Mouse (Mus musculus): ENCODE data around the gene Katnal1. TPM values are rescaled to one million over a fixed set of nuclear protein-coding genes. Genes with fewer than 3 reads are reported as not detected.
A peak's percentile ranks its signal among the peaks of the same experiment; 100 is the strongest.

Katnal1 gene
- polyA plus RNA-seq, 1 experiment from 2014 or later, result 38.0 TPM

GRCm38 (mm10) chr5:148968179-148968578 lies 39.1 kb upstream of the Katnal1 start:
- no peaks in the 10 kb centered on the region for H3K36me3 ChIP-seq (replicated peaks; ENCODE audit: control insufficient read depth, insufficient read depth)
- H3K27ac ChIP-seq, result no peak overlapping the region
- H3K4me1 ChIP-seq (replicated peaks; ENCODE audit: control insufficient read depth, insufficient read depth, low read length), result peaks cover 19% of the 10 kb centered on the region
- no peaks in the 10 kb centered on the region for H3K9me3 ChIP-seq (ENCODE audit: control insufficient read depth, low read length)
- no peaks in the 10 kb centered on the region for H3K27me3 ChIP-seq (ENCODE audit: control insufficient read depth, insufficient read depth, low read length)
- no peak for DNase-seq (ENCODE audit: low spot score)
- no peak overlapping the region for H3K4me3 ChIP-seq (replicated peaks; ENCODE audit: low read length)
- H3K9ac ChIP-seq, result no peak overlapping the region
- WGBS, result 80% methylated on average over 5 of the region's 5 CpGs
- no peak for ATAC-seq (ENCODE audit: low FRiP score)
- no peak overlapping the region for H3K4me2 ChIP-seq (replicated peaks)

- no peaks in the 10 kb centered on the region for H3K27me3 ChIP-seq (ENCODE audit: control insufficient read depth, insufficient read depth, low read length)
- H3K27ac ChIP-seq, result no peak overlapping the region
- ATAC-seq (ENCODE audit: low FRiP score) (no peak), DNase-seq (ENCODE audit: low spot score) (no peak)
- 67% methylated on average over 6 of the region's 6 CpGs for WGBS
- peaks cover 19% of the 10 kb centered on the region for H3K4me1 ChIP-seq (replicated peaks; ENCODE audit: control insufficient read depth, insufficient read depth, low read length)
- H3K4me3 ChIP-seq (replicated peaks; ENCODE audit: low read length), result no peak overlapping the region
- H3K36me3 ChIP-seq (replicated peaks; ENCODE audit: control insufficient read depth, insufficient read depth), result no peaks in the 10 kb centered on the region
- no peaks in the 10 kb centered on the region for H3K9me3 ChIP-seq (ENCODE audit: control insufficient read depth, low read length)
- H3K4me2 ChIP-seq (replicated peaks), result no peak overlapping the region
- no peak overlapping the region for H3K9ac ChIP-seq
These were observed 37.3 kb upstream of the Katnal1 start for GRCm38 (mm10) chr5:148966395-148966794.

- no peaks in the 10 kb centered on the region for H3K9me3 ChIP-seq (ENCODE audit: control insufficient read depth, low read length)
- WGBS, result 22% methylated on average over 13 of the region's 13 CpGs
- H3K27ac ChIP-seq, result peak overlapping the region; percentile 2; the same call in 1 of the 2 replicates
- no peak overlapping the region for H3K9ac ChIP-seq
- ATAC-seq (ENCODE audit: low FRiP score) (peak; percentile 34; the same call in 1 of the 2 replicates), DNase-seq (ENCODE audit: low spot score) (no peak)
- no peak overlapping the region for H3K4me3 ChIP-seq (replicated peaks; ENCODE audit: low read length)
- no peaks in the 10 kb centered on the region for H3K36me3 ChIP-seq (replicated peaks; ENCODE audit: control insufficient read depth, insufficient read depth)
- H3K4me1 ChIP-seq (replicated peaks; ENCODE audit: control insufficient read depth, insufficient read depth, low read length), result peaks cover 19% of the 10 kb centered on the region
- no peak overlapping the region for H3K4me2 ChIP-seq (replicated peaks)
- no peaks in the 10 kb centered on the region for H3K27me3 ChIP-seq (ENCODE audit: control insufficient read depth, insufficient read depth, low read length)
These were observed 36.7 kb upstream of the Katnal1 start for GRCm38 (mm10) chr5:148965691-148966333.

- Histone ChIP-seq H3K4me2 (replicated peaks) (no peak overlapping the region), H3K4me1 (replicated peaks; ENCODE audit: control insufficient read depth, insufficient read depth, low read length) (peaks cover 19% of the 10 kb centered on the region), H3K4me3 (replicated peaks; ENCODE audit: low read length) (no peak overlapping the region), H3K27ac (no peak overlapping the region), H3K9ac (no peak overlapping the region), H3K27me3 (ENCODE audit: control insufficient read depth, insufficient read depth, low read length) (no peaks in the 10 kb centered on the region), H3K9me3 (ENCODE audit: control insufficient read depth, low read length) (no peaks in the 10 kb centered on the region), H3K36me3 (replicated peaks; ENCODE audit: control insufficient read depth, insufficient read depth) (no peaks in the 10 kb centered on the region)
- 81% methylated on average over 15 of the region's 15 CpGs for WGBS
- ATAC-seq (ENCODE audit: low FRiP score), result no peak
- no peak for DNase-seq (ENCODE audit: low spot score)
These were observed 36.0 kb upstream of the Katnal1 start for GRCm38 (mm10) chr5:148965089-148965591.

GRCm38 (mm10) chr5:148964251-148964650 lies 35.1 kb upstream of the Katnal1 start:
- Histone ChIP-seq H3K4me2 (replicated peaks) (no peak overlapping the region), H3K27ac (no peak overlapping the region), H3K4me3 (replicated peaks; ENCODE audit: low read length) (no peak overlapping the region), H3K27me3 (ENCODE audit: control insufficient read depth, insufficient read depth, low read length) (no peaks in the 10 kb centered on the region), H3K4me1 (replicated peaks; ENCODE audit: control insufficient read depth, insufficient read depth, low read length) (peaks cover 25% of the 10 kb centered on the region), H3K36me3 (replicated peaks; ENCODE audit: control insufficient read depth, insufficient read depth) (no peaks in the 10 kb centered on the region), H3K9ac (no peak overlapping the region), H3K9me3 (ENCODE audit: control insufficient read depth, low read length) (no peaks in the 10 kb centered on the region)
- no peak for DNase-seq (ENCODE audit: low spot score)
- no peak for ATAC-seq (ENCODE audit: low FRiP score)
- 71% methylated on average over 1 of the region's 1 CpGs for WGBS

- no peak for ATAC-seq (ENCODE audit: low FRiP score)
- no peak for DNase-seq (ENCODE audit: low spot score)
- no peak overlapping the region for H3K4me2 ChIP-seq (replicated peaks)
- H3K4me3 ChIP-seq (replicated peaks; ENCODE audit: low read length), result no peak overlapping the region
- no peak overlapping the region for H3K27ac ChIP-seq
- H3K9ac ChIP-seq, result no peak overlapping the region
- no peaks in the 10 kb centered on the region for H3K36me3 ChIP-seq (replicated peaks; ENCODE audit: control insufficient read depth, insufficient read depth)
- WGBS, result 64% methylated on average over 10 of the region's 10 CpGs
- no peaks in the 10 kb centered on the region for H3K9me3 ChIP-seq (ENCODE audit: control insufficient read depth, low read length)
- peaks cover 14% of the 10 kb centered on the region for H3K4me1 ChIP-seq (replicated peaks; ENCODE audit: control insufficient read depth, insufficient read depth, low read length)
- no peaks in the 10 kb centered on the region for H3K27me3 ChIP-seq (ENCODE audit: control insufficient read depth, insufficient read depth, low read length)
These were observed 31.1 kb upstream of the Katnal1 start for GRCm38 (mm10) chr5:148960211-148960610.

GRCm38 (mm10) chr5:148959068-148959990 lies 30.2 kb upstream of the Katnal1 start:
- H3K4me2 ChIP-seq (replicated peaks), result peak overlapping the region; percentile 80
- peak; percentile 75 for ATAC-seq (ENCODE audit: low FRiP score)
- peak overlapping the region; percentile 35 for H3K4me3 ChIP-seq (replicated peaks; ENCODE audit: low read length)
- H3K4me1 ChIP-seq (replicated peaks; ENCODE audit: control insufficient read depth, insufficient read depth, low read length), result peaks cover 11% of the 10 kb centered on the region
- no peaks in the 10 kb centered on the region for H3K9me3 ChIP-seq (ENCODE audit: control insufficient read depth, low read length)
- peak overlapping the region; percentile 55 for H3K9ac ChIP-seq
- no peaks in the 10 kb centered on the region for H3K36me3 ChIP-seq (replicated peaks; ENCODE audit: control insufficient read depth, insufficient read depth)
- no peaks in the 10 kb centered on the region for H3K27me3 ChIP-seq (ENCODE audit: control insufficient read depth, insufficient read depth, low read length)
- peak; percentile 43 for DNase-seq (ENCODE audit: low spot score)
- WGBS, result 3% methylated on average over 33 of the region's 39 CpGs
- H3K27ac ChIP-seq, result no peak overlapping the region

GRCm38 (mm10) chr5:148958355-148958754 lies 29.2 kb upstream of the Katnal1 start:
- Histone ChIP-seq H3K9ac (no peak overlapping the region), H3K4me1 (replicated peaks; ENCODE audit: control insufficient read depth, insufficient read depth, low read length) (peaks cover 11% of the 10 kb centered on the region), H3K27me3 (ENCODE audit: control insufficient read depth, insufficient read depth, low read length) (no peaks in the 10 kb centered on the region), H3K27ac (no peak overlapping the region), H3K4me3 (replicated peaks; ENCODE audit: low read length) (no peak overlapping the region), H3K9me3 (ENCODE audit: control insufficient read depth, low read length) (no peaks in the 10 kb centered on the region), H3K4me2 (replicated peaks) (no peak overlapping the region), H3K36me3 (replicated peaks; ENCODE audit: control insufficient read depth, insufficient read depth) (no peaks in the 10 kb centered on the region)
- no peak for ATAC-seq (ENCODE audit: low FRiP score)
- no peak for DNase-seq (ENCODE audit: low spot score)
- WGBS, result 45% methylated on average over 9 of the region's 9 CpGs

- Histone ChIP-seq H3K9ac (no peak overlapping the region), H3K4me3 (replicated peaks; ENCODE audit: low read length) (no peak overlapping the region), H3K27me3 (ENCODE audit: control insufficient read depth, insufficient read depth, low read length) (no peaks in the 10 kb centered on the region), H3K27ac (no peak overlapping the region), H3K4me2 (replicated peaks) (no peak overlapping the region), H3K9me3 (ENCODE audit: control insufficient read depth, low read length) (no peaks in the 10 kb centered on the region), H3K4me1 (replicated peaks; ENCODE audit: control insufficient read depth, insufficient read depth, low read length) (peaks cover 11% of the 10 kb centered on the region), H3K36me3 (replicated peaks; ENCODE audit: control insufficient read depth, insufficient read depth) (no peaks in the 10 kb centered on the region)
- ATAC-seq (ENCODE audit: low FRiP score) (no peak), DNase-seq (ENCODE audit: low spot score) (no peak)
- 73% methylated on average over 9 of the region's 9 CpGs for WGBS
These were observed 27.9 kb upstream of the Katnal1 start for GRCm38 (mm10) chr5:148956898-148957535.

All from hindbrain, embryonic 14.5 days (tissue).